Mouse (Mus musculus) embryonic fibroblast, embryonic 13.5 days (primary cell): ENCODE measurements at regions not wholly inside any gene's neighbourhood (a gene's known extent, or its start where the extent isn't known, plus 50 kb on each side); places are given as distances from the start of the nearest gene placed in this dataset.

ENCODE experiments used
- CTCF ChIP-seq: IDR thresholded peaks from 2 replicates; pipeline ENCODE4 v1.5.1; 2011; ENCODE audit warnings: mild to moderate bottlenecking, control low read depth, low read length, moderate library complexity, borderline replicate concordance; ENCODE audit not compliant: insufficient read depth
- POLR2A ChIP-seq: IDR thresholded peaks from 2 replicates; pipeline ENCODE4 v1.6.1; 2011; ENCODE audit warnings: low read depth, mild to moderate bottlenecking, control low read depth, low read length, moderate library complexity

- TF ChIP-seq CTCF: no peak
- TF ChIP-seq POLR2A: no peak
Measured at GRCm38 (mm10) chr14:9285606-9286002, 619.6 kb upstream of the 4930452B06Rik start.
